Mouse (Mus musculus) E14TG2a.4 (cell line): Measurements from ENCODE around the gene Ccl17.

Experiments used
- CTCF ChIP-seq: conservative IDR thresholded peaks from 2 replicates; pipeline ENCODE4 v1.5.1; 2014; ENCODE audit warnings: low read length
- POU5F1 ChIP-seq: IDR thresholded peaks from 2 replicates; pipeline ENCODE4 v1.6.1; 2014; ENCODE audit warnings: low read length, borderline replicate concordance

GRCm38 (mm10) chr8:94850049-94850448 is 39.8 kb downstream of the Ccl17 start:
- TF ChIP-seq CTCF (no peak), POU5F1 (no peak)
